Mouse (Mus musculus): ENCODE measurements around the gene Plekha4. TPM values are rescaled to one million over a fixed set of nuclear protein-coding genes. Genes with fewer than 3 reads are reported as not detected.

Gene Plekha4
- total and polyA plus RNA-seq, 3 experiments = 2.9 to 6.7 (median 3.2) TPM

DNA sequence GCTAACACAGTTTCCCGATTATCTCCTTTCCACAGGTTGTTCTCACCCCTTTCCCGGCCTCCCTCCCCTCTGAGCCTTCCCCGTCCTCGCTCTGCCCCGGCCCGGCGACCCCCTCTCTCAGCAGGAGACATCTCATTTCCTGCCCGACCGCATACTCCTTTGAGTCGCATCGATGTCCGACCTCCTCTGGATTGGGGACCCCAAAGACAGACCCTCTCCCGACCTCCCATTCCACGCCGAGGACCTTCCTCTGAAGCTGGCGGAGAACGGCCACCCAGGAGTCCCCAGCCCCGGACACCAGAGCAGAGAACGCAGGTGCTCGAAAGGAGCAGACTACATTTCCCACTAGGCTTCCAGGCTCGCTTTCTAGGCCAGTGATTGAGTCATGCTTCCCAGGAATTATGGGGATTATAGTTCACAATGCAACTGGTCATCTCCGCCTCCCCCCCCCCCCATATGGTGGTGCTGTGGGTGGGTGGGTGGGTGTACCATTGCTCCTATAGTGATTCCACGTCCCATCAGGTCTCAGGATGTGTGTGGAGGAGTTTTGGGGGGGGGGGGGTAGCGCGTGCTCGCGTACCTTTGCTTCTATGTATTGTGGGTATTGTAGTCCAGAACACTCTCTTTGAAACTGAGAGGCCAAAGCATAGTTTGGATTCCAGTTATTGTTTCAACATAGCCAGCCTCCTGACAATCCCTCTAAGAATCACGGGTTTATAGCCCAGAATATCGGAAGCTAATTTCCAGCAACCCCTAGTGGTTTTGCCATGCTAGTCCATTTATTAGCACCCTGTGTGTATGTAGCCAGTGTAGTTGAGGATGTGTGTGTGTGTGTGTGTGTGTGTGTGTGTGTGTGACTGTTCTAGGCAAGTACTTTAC, 12.3 kb downstream of the Plekha4 start:
- Histone ChIP-seq H3K27me3 (ENCODE audit: control insufficient read depth, insufficient read depth, low read length) (no peaks in the 10 kb centered on the region), H3K27ac (no peak overlapping the region), H3K9ac (ENCODE audit: low read depth, low read length) (peak overlapping the region; percentile 37), H3K79me2 (replicated peaks; ENCODE audit: control insufficient read depth, insufficient read depth, low read length) (no peaks in the 10 kb centered on the region), H3K4me3 (peak overlapping the region; percentile 58), H3K4me1 (ENCODE audit: control insufficient read depth, insufficient read depth, low read length) (no peaks in the 10 kb centered on the region), H3K36me3 (ENCODE audit: control insufficient read depth, insufficient read depth, low read length) (no peaks in the 10 kb centered on the region)
- intact Hi-C loops (cut with DNase I) = no loop called here
- 5% methylated on average over 28 of the region's 29 CpGs for WGBS
- peak; percentile 56 to 58 for DNase-seq
- TF ChIP-seq EP300 (IDR thresholded peaks at IDR 0.05; ENCODE audit: insufficient read depth, low read depth, low read length) (no peak), POLR2A (IDR thresholded peaks at IDR 0.05; ENCODE audit: insufficient read depth, low read depth, low read length) (no peak), CTCF (IDR thresholded peaks at IDR 0.05) (peak; percentile 54)

DNA sequence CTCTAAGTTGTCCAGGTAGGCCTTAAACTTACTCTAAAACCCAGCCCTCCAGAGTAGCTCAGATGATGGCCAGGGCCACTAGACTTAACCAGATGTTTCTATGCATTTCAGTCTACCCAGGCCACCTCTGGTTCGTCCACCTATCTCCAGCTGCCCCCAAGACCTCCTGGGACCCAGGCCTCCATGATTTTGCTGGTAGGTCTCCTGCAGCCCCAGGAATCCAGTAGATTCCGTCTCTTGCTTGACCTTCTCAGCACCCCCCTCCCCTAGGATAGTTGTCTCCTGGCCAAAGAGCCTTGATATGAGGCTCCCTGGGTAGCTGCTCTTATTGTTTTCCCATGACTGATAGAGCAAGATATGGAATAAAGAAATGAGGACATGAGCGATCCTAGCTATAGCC, 13.0 kb downstream of the Plekha4 start:
- DNase-seq = no peak
- intact Hi-C loops (cut with DNase I) = no loop called here
- WGBS = 79% methylated on average over 3 of the region's 3 CpGs
- H3K27ac ChIP-seq = no peak overlapping the region
- no peaks in the 10 kb centered on the region for H3K36me3 ChIP-seq (ENCODE audit: control insufficient read depth, insufficient read depth, low read length)
- H3K9ac ChIP-seq (ENCODE audit: low read depth, low read length) = no peak overlapping the region
- H3K27me3 ChIP-seq (ENCODE audit: control insufficient read depth, insufficient read depth, low read length) = no peaks in the 10 kb centered on the region
- TF ChIP-seq EP300 (IDR thresholded peaks at IDR 0.05; ENCODE audit: insufficient read depth, low read depth, low read length) (no peak), POLR2A (IDR thresholded peaks at IDR 0.05; ENCODE audit: insufficient read depth, low read depth, low read length) (no peak), CTCF (IDR thresholded peaks at IDR 0.05) (no peak; the same call in 1 of the 2 replicates)
- H3K4me3 ChIP-seq = no peak overlapping the region
- no peaks in the 10 kb centered on the region for H3K4me1 ChIP-seq (ENCODE audit: control insufficient read depth, insufficient read depth, low read length)
- no peaks in the 10 kb centered on the region for H3K79me2 ChIP-seq (replicated peaks; ENCODE audit: control insufficient read depth, insufficient read depth, low read length)

DNA sequence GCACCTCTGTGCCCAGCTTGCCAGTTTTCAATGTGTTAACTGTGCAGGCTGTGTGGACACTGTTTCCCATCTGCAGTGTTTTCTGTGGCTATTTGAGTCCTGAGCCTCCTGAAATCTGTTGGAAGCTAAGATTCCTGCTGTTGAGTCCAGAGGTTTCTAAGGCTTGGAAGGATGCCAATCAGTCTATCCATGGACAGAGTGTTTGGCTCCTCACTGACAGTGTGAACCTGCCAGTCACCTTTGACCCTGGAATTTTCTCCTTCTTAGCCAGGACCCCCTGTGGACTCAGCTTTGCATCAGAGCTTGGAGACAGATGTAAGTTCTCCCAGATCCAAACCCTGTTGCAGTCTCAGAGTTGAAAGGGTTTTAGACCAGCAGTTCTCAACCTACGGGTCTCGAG, 14.1 kb downstream of the Plekha4 start:
- Histone ChIP-seq H3K27me3 (ENCODE audit: control insufficient read depth, insufficient read depth, low read length) (no peaks in the 10 kb centered on the region), H3K4me3 (no peak overlapping the region), H3K4me1 (ENCODE audit: control insufficient read depth, insufficient read depth, low read length) (no peaks in the 10 kb centered on the region), H3K9ac (ENCODE audit: low read depth, low read length) (no peak overlapping the region), H3K79me2 (replicated peaks; ENCODE audit: control insufficient read depth, insufficient read depth, low read length) (no peaks in the 10 kb centered on the region), H3K27ac (no peak overlapping the region), H3K36me3 (ENCODE audit: control insufficient read depth, insufficient read depth, low read length) (no peaks in the 10 kb centered on the region)
- no peak for TF ChIP-seq CTCF (IDR thresholded peaks at IDR 0.05)
- TF ChIP-seq EP300 (IDR thresholded peaks at IDR 0.05; ENCODE audit: insufficient read depth, low read depth, low read length) = no peak
- TF ChIP-seq POLR2A (IDR thresholded peaks at IDR 0.05; ENCODE audit: insufficient read depth, low read depth, low read length) = no peak
- no peak for DNase-seq
- WGBS = 79% methylated on average over 2 of the region's 2 CpGs
- intact Hi-C loops (cut with DNase I) = no loop called here

DNA sequence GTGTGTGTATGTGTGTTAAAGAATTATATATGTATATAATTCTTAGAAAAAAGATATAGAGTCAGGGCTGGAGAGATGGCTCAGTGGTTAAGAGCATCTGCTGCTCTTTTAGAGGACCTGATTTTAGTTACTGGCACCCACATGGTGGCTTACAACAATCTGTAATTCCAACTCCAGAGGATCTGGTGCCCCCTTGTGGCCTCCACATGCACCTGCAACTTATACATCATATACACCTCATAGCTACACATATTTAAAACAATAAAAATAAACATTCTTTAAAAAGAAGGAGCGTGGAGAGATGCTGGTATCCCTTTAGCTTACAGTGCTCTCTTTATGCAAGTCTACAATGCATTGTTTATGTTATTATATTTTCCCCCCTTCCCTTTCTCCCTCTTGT, 18.4 kb downstream of the Plekha4 start:
- intact Hi-C loops (cut with DNase I) = no loop called here
- DNase-seq = no peak
- H3K27me3 ChIP-seq (ENCODE audit: control insufficient read depth, insufficient read depth, low read length) = no peaks in the 10 kb centered on the region
- no peaks in the 10 kb centered on the region for H3K79me2 ChIP-seq (replicated peaks; ENCODE audit: control insufficient read depth, insufficient read depth, low read length)
- 92% methylated on average over 1 of the region's 1 CpGs for WGBS
- H3K9ac ChIP-seq (ENCODE audit: low read depth, low read length) = no peak overlapping the region
- no peaks in the 10 kb centered on the region for H3K4me1 ChIP-seq (ENCODE audit: control insufficient read depth, insufficient read depth, low read length)
- H3K36me3 ChIP-seq (ENCODE audit: control insufficient read depth, insufficient read depth, low read length) = no peaks in the 10 kb centered on the region
- peak; percentile 47 for TF ChIP-seq CTCF (IDR thresholded peaks at IDR 0.05)
- no peak for TF ChIP-seq POLR2A (IDR thresholded peaks at IDR 0.05; ENCODE audit: insufficient read depth, low read depth, low read length)
- no peak overlapping the region for H3K27ac ChIP-seq
- H3K4me3 ChIP-seq = no peak overlapping the region

DNA sequence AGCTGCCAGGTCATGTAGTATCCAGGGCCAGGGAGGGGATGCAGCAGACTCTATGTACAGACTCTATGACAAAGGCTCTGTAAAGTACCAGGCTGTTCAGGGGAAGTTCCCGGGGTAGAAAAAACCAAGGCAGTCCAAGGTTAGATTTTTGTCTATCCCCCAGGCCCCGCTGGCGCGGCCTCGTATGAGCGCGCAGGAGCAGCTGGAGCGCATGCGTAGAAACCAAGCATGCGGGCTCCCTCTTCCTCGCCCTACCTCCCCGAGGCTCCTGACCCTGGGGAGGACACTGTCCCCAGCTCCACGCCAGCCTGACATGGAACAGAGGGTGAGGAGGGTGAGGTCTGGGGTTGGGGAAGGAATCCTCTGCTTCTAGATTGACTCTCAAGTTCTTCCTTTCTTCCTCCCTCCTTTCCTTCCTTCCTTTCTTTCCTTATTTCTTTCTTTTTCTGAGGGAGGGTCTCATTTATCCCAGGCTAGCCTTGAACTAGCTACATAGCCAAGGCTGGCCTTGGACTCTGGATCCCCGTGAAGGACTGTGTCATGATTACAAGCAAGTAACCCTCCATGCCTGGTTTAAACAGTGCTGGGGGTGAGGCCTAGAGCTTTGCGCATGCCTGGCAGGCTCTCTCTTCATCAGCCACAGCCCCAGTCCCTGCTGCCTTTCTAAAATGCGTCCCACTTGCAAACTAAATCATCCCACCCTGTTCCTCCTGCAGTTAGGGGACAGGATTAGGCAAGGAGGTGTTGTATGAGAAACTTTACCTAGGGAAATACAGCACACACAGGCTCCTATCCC, 23.7 kb downstream of the Plekha4 start:
- Histone ChIP-seq H3K27ac (no peak overlapping the region), H3K4me1 (ENCODE audit: control insufficient read depth, insufficient read depth, low read length) (no peaks in the 10 kb centered on the region), H3K79me2 (replicated peaks; ENCODE audit: control insufficient read depth, insufficient read depth, low read length) (no peaks in the 10 kb centered on the region), H3K27me3 (ENCODE audit: control insufficient read depth, insufficient read depth, low read length) (no peaks in the 10 kb centered on the region), H3K4me3 (no peak overlapping the region), H3K36me3 (ENCODE audit: control insufficient read depth, insufficient read depth, low read length) (no peaks in the 10 kb centered on the region), H3K9ac (ENCODE audit: low read depth, low read length) (no peak overlapping the region)
- TF ChIP-seq CTCF (IDR thresholded peaks at IDR 0.05) (no peak), EP300 (IDR thresholded peaks at IDR 0.05; ENCODE audit: insufficient read depth, low read depth, low read length) (no peak), POLR2A (IDR thresholded peaks at IDR 0.05; ENCODE audit: insufficient read depth, low read depth, low read length) (no peak)
- 92% methylated on average over 16 of the region's 16 CpGs for WGBS
- DNase-seq = no peak
- intact Hi-C loops (cut with DNase I) = loop anchor here (10.0 kb wide), 1 partner anchor 135 kb away; the partner anchor contains the start of gene Ntn5

Measured in heart, adult 2 months (tissue).